Mouse (Mus musculus) erythroblast, embryonic 14.5 days (primary cell): ENCODE data around the gene Frmpd3. TPM values are rescaled to one million over a fixed set of nuclear protein-coding genes. Genes with fewer than 3 reads are reported as not detected.
"Not testable (repeated sequence)": the region's sequence is repeated elsewhere in the genome, so short reads cannot be mapped to it uniquely, and the experiment has no call there.

Source experiments
- H3K27me3 ChIP-seq: 2 replicates; pipeline ENCODE4 v1.6.1; 2012; ENCODE audit warnings: inconsistent platforms; ENCODE audit not compliant: control insufficient read depth
- H3K36me3 ChIP-seq: 2 replicates; pipeline ENCODE4 v1.6.1; 2012; ENCODE audit warnings: mild to moderate bottlenecking, inconsistent platforms; ENCODE audit not compliant: control insufficient read depth
- H3K4me1 ChIP-seq: 2 replicates; pipeline ENCODE4 v1.6.1; 2012; ENCODE audit warnings: inconsistent platforms; ENCODE audit not compliant: control insufficient read depth
- H3K4me3 ChIP-seq: replicated peaks from 2 replicates; pipeline ENCODE3; 2012; ENCODE audit warnings: moderate library complexity, mild to moderate bottlenecking, inconsistent platforms
- H3K9me3 ChIP-seq: 2 replicates; pipeline ENCODE4 v1.6.1; 2012; ENCODE audit warnings: low read length, inconsistent platforms, mixed read lengths; ENCODE audit not compliant: control insufficient read depth
- GATA1 ChIP-seq: IDR thresholded peaks from 2 replicates; pipeline ENCODE4 v1.6.1; 2012; ENCODE audit warnings: low read length, inconsistent platforms, mixed read lengths
- TAL1 ChIP-seq: IDR thresholded peaks from 3 replicates; pipeline ENCODE4 v1.6.1; 2012; ENCODE audit warnings: low read length, inconsistent platforms, mixed read lengths
- polyA plus RNA-seq: library from polyadenylated mRNA; stranded (reverse); fragments of >175 nt; gene quantifications from 2 replicates; pipeline ENCODE4 v1.2.3, GENCODE M21; 2012

Frmpd3 gene
- under 0.01 TPM in 2 replicates for polyA plus RNA-seq

- H3K36me3 ChIP-seq = no peaks in the 10 kb centered on the region
- no peak within 1 kb of the TSS for H3K4me3 ChIP-seq
- no peaks in the 10 kb centered on the region for H3K9me3 ChIP-seq
- H3K4me1 ChIP-seq = no peaks in the 10 kb centered on the region
- peaks cover 30% of the 10 kb centered on the region for H3K27me3 ChIP-seq
- TF ChIP-seq TAL1 (no peak), GATA1 (no peak)
Observed at GRCm38 (mm10) chrX:140341656-140342392, at the start of gene Frmpd3. TSS of gene Frmpd3 (plus strand) at chrX:140342263.

DNA sequence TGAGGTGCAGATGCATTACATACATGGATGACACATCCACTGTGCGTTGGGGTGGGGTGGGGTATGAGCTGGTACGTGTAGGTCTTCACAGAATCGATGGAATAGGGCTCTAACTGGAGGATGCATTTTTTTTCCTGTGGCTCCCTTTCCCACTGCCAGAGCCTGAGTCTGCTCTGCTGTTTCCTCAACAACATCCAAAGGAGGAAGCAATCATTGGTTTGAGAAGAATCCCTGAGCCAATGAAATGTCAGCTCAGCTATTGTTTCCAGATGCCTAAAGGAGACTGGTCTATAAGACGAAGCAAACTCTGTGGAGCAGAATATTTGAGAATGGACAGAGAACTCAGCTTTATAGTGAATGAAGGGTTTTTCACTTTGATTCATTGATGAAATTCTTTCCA is 38.3 kb upstream of the Frmpd3 start:
- Histone ChIP-seq H3K36me3 (no peaks in the 10 kb centered on the region), H3K4me1 (no peaks in the 10 kb centered on the region), H3K4me3 (no peak overlapping the region), H3K9me3 (no peaks in the 10 kb centered on the region), H3K27me3 (no peaks in the 10 kb centered on the region)
- TF ChIP-seq GATA1 = no peak
- no peak for TF ChIP-seq TAL1

DNA sequence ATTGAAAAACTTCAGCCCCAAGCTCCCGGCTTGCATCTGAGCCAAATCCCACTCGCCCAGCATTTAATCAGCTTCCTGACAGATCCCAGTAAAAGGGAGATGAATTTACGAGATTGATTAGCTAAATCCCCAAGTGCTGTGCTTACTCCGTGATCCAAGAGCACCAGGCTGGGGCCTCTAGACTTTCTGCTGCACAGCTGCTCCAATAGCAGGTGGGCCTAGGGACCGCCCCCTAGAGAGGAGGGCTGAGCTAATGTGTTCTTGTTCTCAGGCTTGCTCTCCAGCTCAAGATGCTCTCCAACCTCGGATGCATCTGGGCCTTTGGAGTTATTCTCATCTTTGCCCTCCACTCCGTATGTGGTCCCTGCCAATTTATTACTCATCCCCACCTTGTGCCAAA is 36.4 kb upstream of the Frmpd3 start:
- H3K9me3 ChIP-seq = no peaks in the 10 kb centered on the region
- no peaks in the 10 kb centered on the region for H3K36me3 ChIP-seq
- TF ChIP-seq TAL1 = no peak
- TF ChIP-seq GATA1 = no peak
- no peak overlapping the region for H3K4me3 ChIP-seq
- H3K27me3 ChIP-seq = no peaks in the 10 kb centered on the region
- no peaks in the 10 kb centered on the region for H3K4me1 ChIP-seq

GRCm38 (mm10) chrX:140317931-140318330 is 24.1 kb upstream of the Frmpd3 start:
- Histone ChIP-seq H3K36me3 (no peaks in the 10 kb centered on the region), H3K4me3 (no peak overlapping the region), H3K4me1 (no peaks in the 10 kb centered on the region), H3K27me3 (0 out of 2 replicates have a peak, but pooled peaks cover 3% of the 10 kb centered on the region), H3K9me3 (no peaks in the 10 kb centered on the region; the same call in 1 of the 2 replicates)
- TF ChIP-seq GATA1 = no peak

DNA sequence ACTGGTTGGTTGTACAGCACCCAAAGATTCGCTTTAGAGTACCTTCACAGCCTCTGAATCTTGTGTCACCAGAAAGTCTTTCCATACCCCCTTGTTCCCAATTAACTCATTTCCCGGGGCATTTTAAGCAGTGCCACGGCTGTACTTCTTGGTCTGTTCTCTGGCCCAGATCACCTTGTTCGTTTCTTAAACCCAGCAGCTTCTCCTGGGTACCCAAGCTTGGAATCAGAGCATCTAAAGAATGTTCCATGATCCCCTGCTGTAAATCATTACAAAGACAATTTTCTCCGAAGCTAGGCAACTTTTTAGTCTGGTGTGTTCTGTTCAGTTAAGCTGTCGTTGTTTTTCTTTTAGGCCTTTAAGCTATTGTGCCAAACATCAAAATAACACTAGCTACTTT is 22.9 kb upstream of the Frmpd3 start:
- Histone ChIP-seq H3K36me3 (no peaks in the 10 kb centered on the region), H3K4me3 (no peak overlapping the region), H3K9me3 (no peaks in the 10 kb centered on the region; the same call in 1 of the 2 replicates), H3K4me1 (no peaks in the 10 kb centered on the region), H3K27me3 (0 out of 2 replicates have a peak, but pooled peaks cover 3% of the 10 kb centered on the region)
- TF ChIP-seq GATA1 = no peak
- TF ChIP-seq TAL1 = no peak

DNA sequence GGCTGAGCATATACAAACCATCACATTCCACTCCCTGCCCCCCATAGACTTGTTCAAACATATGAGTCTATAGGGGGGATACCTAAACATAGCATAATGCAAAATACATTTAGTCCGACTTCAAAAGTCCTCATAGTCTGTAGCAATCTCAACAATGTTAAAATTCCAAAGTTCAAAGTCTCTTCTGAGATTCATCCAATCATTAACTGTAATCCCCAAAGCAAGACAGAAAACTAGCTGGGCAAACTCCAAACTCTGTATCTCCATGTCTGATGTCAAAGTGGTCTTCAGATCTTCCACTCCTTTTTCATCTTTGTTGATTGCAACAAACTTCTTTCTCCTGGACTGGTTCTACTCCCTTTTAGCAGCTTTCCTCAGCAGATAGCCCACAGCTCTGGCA is 21.4 kb upstream of the Frmpd3 start:
- not testable (repeated sequence) for H3K4me3 ChIP-seq, H3K36me3 ChIP-seq, H3K27me3 ChIP-seq, H3K9me3 ChIP-seq, H3K4me1 ChIP-seq

GRCm38 (mm10) chrX:140342393-140343163 is 515 bp downstream of the Frmpd3 start:
- no peak for TF ChIP-seq GATA1
- TF ChIP-seq TAL1 = no peak
- Histone ChIP-seq H3K27me3 (peaks cover 30% of the 10 kb centered on the region), H3K4me1 (no peaks in the 10 kb centered on the region), H3K36me3 (no peaks in the 10 kb centered on the region), H3K9me3 (no peaks in the 10 kb centered on the region), H3K4me3 (no peak overlapping the region)

DNA sequence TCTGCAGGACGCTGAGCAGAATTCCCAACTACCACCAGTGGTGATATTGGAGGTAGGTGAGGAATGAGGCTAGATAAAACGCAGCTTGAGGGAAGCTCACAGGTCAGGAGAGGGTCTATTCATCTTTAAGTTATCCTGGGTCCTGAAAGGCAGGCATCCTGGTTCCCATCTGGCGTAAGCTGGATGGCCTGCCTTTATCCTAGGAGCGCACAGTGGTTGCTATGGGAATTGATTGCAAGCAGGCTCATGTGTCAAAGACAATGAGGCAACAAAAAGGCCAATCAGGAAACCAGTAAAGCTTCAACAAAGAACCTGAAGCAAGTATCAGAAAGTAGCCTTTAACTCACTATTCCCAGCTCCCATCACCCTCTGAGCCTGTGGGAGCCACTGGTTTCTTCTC is 33.6 kb downstream of the Frmpd3 start:
- Histone ChIP-seq H3K4me1 (no peaks in the 10 kb centered on the region), H3K36me3 (no peaks in the 10 kb centered on the region), H3K9me3 (no peaks in the 10 kb centered on the region), H3K27me3 (peaks cover 2% of the 10 kb centered on the region; the same call in 1 of the 2 replicates), H3K4me3 (no peak overlapping the region)
- TF ChIP-seq GATA1 (no peak), TAL1 (no peak)

- H3K4me3 ChIP-seq = no peak overlapping the region
- TF ChIP-seq GATA1 = no peak
- TF ChIP-seq TAL1 = no peak
- H3K36me3 ChIP-seq = no peaks in the 10 kb centered on the region
- H3K9me3 ChIP-seq = no peaks in the 10 kb centered on the region
- no peaks in the 10 kb centered on the region for H3K4me1 ChIP-seq
- peaks cover 4% of the 10 kb centered on the region for H3K27me3 ChIP-seq
Observed at GRCm38 (mm10) chrX:140399986-140400385, 57.9 kb downstream of the Frmpd3 start.
